Comparison of ENCODE assay signal across 12 mouse cellular contexts in the genomic region with DNA sequence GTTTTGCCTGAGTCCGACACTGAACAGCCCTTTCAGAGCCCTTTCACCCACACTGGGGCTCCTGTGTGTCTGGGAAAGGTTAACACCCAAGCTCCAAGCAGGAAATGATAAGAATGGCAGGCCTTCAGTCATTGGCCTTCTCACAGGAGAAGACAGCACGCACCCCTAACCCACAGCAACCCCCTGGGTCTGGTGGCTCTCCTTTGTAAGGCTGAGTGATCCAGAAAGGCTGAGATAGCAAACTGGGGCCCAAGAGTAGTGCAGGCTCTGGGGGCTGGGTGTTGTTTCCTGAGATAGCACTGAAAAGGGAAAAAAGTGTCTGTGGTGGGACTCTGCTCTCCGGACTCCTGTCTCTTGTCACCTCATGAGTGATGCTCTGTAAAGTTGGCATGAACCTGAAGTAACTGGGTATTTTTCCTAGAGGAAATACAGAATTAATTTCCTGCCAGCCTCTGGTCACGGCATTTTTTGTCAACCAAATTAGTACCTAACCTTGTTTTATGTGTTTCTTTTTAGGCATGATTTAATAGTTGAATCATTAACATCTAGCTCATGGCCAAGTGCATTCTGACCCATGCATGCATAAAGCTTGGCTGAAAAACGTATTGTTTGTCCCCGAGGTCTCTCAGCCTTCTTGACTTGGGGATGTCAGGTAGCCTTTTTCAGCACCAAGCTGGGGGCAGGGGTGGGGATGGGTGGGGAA. TPM values are rescaled to one million over a fixed set of nuclear protein-coding genes. Genes with fewer than 3 reads are reported as not detected.
DNase-seq lines count a peak whose midpoint lies in the region; ATAC-seq and TF ChIP-seq lines count a peak whose summit lies in the region.
"Had no signal": no experiment of that assay in that cellular context is flagged by ENCODE, and none has a peak within 500 bp of the region (broad histone marks: within the 10 kb centered on the region; RNA-seq: fewer than 3 reads in every experiment).

No protein-coding gene starts in this region.

- intact Hi-C loops in gastrocnemius, postnatal 36 days (cut with DNase I), result loop anchor here (5.0 kb wide), 2 partner anchors 59 to 104 kb away; partner anchors contain the start of gene Ppfibp1

- peak; percentile 84 for DNase-seq in kidney, adult 2 months
- DNase-seq in liver, embryonic 11.5 days (ENCODE audit: low spot score), result peak; percentile 49
- DNase-seq in cerebellum, adult 11-12 months, result no peak
- DNase-seq in layer of hippocampus, postnatal 14 days (ENCODE audit: low spot score in 2 of 2), result no peak
- no peak for DNase-seq in gastrocnemius, postnatal 36 days
- DNase-seq: cerebellum, adult 8-10 months had no signal

- peak overlapping the region; percentile 97 for H3K27ac ChIP-seq in kidney, adult 2 months (ENCODE audit: insufficient read depth, low read depth, low read length)
- peak overlapping the region; percentile 84 for H3K27ac ChIP-seq in liver, embryonic 11.5 days (ENCODE audit: low read depth, low read length)
- H3K27ac ChIP-seq: limb, embryonic 13.5 days had no signal

- 17% methylated on average over 6 of the region's 6 CpGs for WGBS in kidney, adult 2 months
- 35% methylated on average over 6 of the region's 6 CpGs for WGBS in liver, embryonic 11.5 days

- peaks cover 96% of the 10 kb centered on the region for H3K4me1 ChIP-seq in megakaryocyte, embryonic 14.5 days
- H3K4me1 ChIP-seq in kidney, adult 2 months (ENCODE audit: control insufficient read depth, insufficient read depth, low read length), result peaks cover 32% of the 10 kb centered on the region
- peaks cover 51% of the 10 kb centered on the region for H3K4me1 ChIP-seq in liver, embryonic 11.5 days (replicated peaks; ENCODE audit: control insufficient read depth, insufficient read depth, low read length)

- no peaks in the 10 kb centered on the region for H3K27me3 ChIP-seq in megakaryocyte, embryonic 14.5 days (replicated peaks)
- H3K27me3 ChIP-seq in kidney, adult 2 months (replicated peaks; ENCODE audit: control insufficient read depth, insufficient read depth, low read length), result no peaks in the 10 kb centered on the region
- no peaks in the 10 kb centered on the region for H3K27me3 ChIP-seq in liver, embryonic 11.5 days (replicated peaks; ENCODE audit: control insufficient read depth, insufficient read depth, low read length)
- H3K27me3 ChIP-seq: limb, embryonic 13.5 days had no signal

- peaks cover 24% of the 10 kb centered on the region for H3K36me3 ChIP-seq in megakaryocyte, embryonic 14.5 days (replicated peaks; ENCODE audit: low read length)
- H3K36me3 ChIP-seq in kidney, adult 2 months (ENCODE audit: control insufficient read depth, insufficient read depth, low read length), result no peaks in the 10 kb centered on the region
- no peaks in the 10 kb centered on the region for H3K36me3 ChIP-seq in liver, embryonic 11.5 days (ENCODE audit: control insufficient read depth, insufficient read depth, low read length)
- H3K36me3 ChIP-seq: limb, embryonic 13.5 days had no signal

- TF ChIP-seq CTCF in kidney, adult 2 months (conservative IDR thresholded peaks at IDR 0.05; ENCODE audit: insufficient read depth, insufficient read length, low read depth, low read length), result no peak

- H3K9me3 ChIP-seq in megakaryocyte, embryonic 14.5 days, result no peaks in the 10 kb centered on the region
- no peaks in the 10 kb centered on the region for H3K9me3 ChIP-seq in liver, embryonic 11.5 days (ENCODE audit: control insufficient read depth, low read length)
- H3K9me3 ChIP-seq: limb, embryonic 13.5 days had no signal

- H3K4me2 ChIP-seq in liver, embryonic 11.5 days, result peak overlapping the region; percentile 29
- H3K4me2 ChIP-seq: limb, embryonic 13.5 days had no signal

- ATAC-seq in megakaryocyte, adult 5-6 weeks (ENCODE audit: poor library complexity, severe bottlenecking), result no peak
- ATAC-seq in liver, embryonic 11.5 days (replicated peaks; ENCODE audit: low FRiP score), result peak; percentile 88
- ATAC-seq: forebrain, embryonic 14.5 days had no signal

- no peak for TF ChIP-seq POLR2A in kidney, adult 2 months (IDR thresholded peaks at IDR 0.05; ENCODE audit: low read depth, low read length)

- H3K4me3 ChIP-seq in megakaryocyte, embryonic 14.5 days (replicated peaks), result peak overlapping the region; percentile 64
- no peak overlapping the region for H3K4me3 ChIP-seq in kidney, adult 2 months (ENCODE audit: insufficient read depth, low read depth, low read length)
- H3K4me3 ChIP-seq in liver, embryonic 11.5 days (ENCODE audit: low read depth, low read length), result no peak overlapping the region
- H3K4me3 ChIP-seq: limb, embryonic 13.5 days; myocyte had no signal

- H3K9ac ChIP-seq in liver, embryonic 11.5 days (ENCODE audit: low read depth, low read length), result no peak overlapping the region
- H3K9ac ChIP-seq: limb, embryonic 13.5 days had no signal

RNA-seq across cellular contexts. Expression of gene 1700034J05Rik, which starts 7.7 kb away (rescaled TPM):
- polyA plus RNA-seq in megakaryocyte, embryonic 14.5 days (2012; ENCODE audit: insufficient read depth, low replicate concordance), result not detected in 2 replicates
- total RNA-seq in megakaryocyte, adult 5-6 weeks (2015), result not detected in 2 replicates
- total RNA-seq in megakaryocyte, adult 5-6 weeks (2017), result not detected in 2 replicates
- polyA plus RNA-seq in kidney, adult 2 months (2012; rRNA removed), result 0.07 TPM in 1 of 2 replicates, not detected in the other
- polyA plus RNA-seq in liver, embryonic 11.5 days (2014; fragmentation: Nextera tagmentation; extraction: Ambion mirVana), result 0.08 and 0.17 TPM in 2 replicates
- not detected for total RNA-seq in layer of hippocampus, postnatal 14 days (2021)
- not detected for total RNA-seq in gastrocnemius, postnatal 36 days (2021)
- total RNA-seq: gastrocnemius, postnatal 4 days had no signal
- polyA plus RNA-seq: forebrain, embryonic 14.5 days had no signal

RNA-seq across cellular contexts. Expression of gene Ppfibp1, which starts 58.2 kb away (rescaled TPM):
- 1.7 and 3.4 TPM in 2 replicates for polyA plus RNA-seq in megakaryocyte, embryonic 14.5 days (2012; ENCODE audit: insufficient read depth, low replicate concordance)
- total RNA-seq in megakaryocyte, adult 5-6 weeks (2015), result 4.0 and 5.0 TPM in 2 replicates
- total RNA-seq in megakaryocyte, adult 5-6 weeks (2017), result 10.5 and 11.9 TPM in 2 replicates
- 20.6 and 23.4 TPM in 2 replicates for polyA plus RNA-seq in kidney, adult 2 months (2012; rRNA removed)
- polyA plus RNA-seq in liver, embryonic 11.5 days (2014; fragmentation: Nextera tagmentation; extraction: Ambion mirVana), result 31.1 and 33.1 TPM in 2 replicates
- total RNA-seq in layer of hippocampus, postnatal 14 days (2021), result 10 to 100 TPM; 56.8 to 61.1 TPM
- 10 to 100 TPM; 36.7 to 37.6 TPM for total RNA-seq in gastrocnemius, postnatal 36 days (2021)

Comparison
In these comparisons a context has a peak if more than half of its experiments do, and no peak if none do; other contexts are left out.
1. DNase-seq: peak in kidney, adult 2 months (single experiment) and liver, embryonic 11.5 days (single experiment); none in cerebellum, adult 11-12 months (single experiment), layer of hippocampus, postnatal 14 days (0 of 2) and gastrocnemius, postnatal 36 days (0 of 2).